Mouse (Mus musculus): ENCODE measurements around the gene Hist1h2bb.
A peak's percentile ranks its signal among the peaks of the same experiment; 100 is the strongest.

The Hist1h2bb gene

GRCm38 (mm10) chr13:23728472-23729191 is 17.9 kb upstream of the Hist1h2bb start:
- no peak for DNase-seq

DNA sequence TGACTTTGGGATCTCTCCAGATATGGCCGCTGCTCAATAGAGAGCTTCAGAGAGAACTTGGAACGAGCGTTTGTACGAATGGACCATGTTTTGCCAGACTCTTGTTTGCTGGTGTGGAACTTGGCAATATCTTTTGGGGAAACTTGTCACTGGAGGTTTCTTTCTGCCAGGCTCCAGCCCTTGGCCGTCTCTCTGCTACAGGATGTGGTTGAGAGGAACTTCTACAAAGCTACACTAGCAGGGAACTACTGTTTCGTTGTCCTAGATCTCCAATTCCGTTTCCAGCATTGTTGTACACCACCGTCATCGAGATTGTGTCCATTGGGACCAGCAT is 17.4 kb upstream of the Hist1h2bb start:
- no peak for DNase-seq

DNA sequence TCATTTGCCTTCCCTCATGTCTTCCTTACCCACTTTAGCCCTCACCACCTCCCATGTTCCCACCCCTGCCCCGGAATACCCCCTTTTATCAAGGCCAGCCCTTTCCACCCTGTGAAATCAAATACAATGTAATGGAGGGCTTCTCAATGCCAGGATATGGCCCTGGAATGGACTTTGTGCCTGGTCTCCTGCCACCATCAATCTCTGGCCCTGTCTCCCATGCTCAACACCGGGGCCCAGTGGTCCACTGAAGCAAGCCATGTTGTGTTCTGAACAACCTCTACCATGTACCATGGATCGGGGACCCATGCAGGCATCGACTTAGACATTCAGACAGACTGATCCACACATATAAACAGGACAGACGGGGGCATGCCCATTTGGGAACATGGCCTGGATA is 16.8 kb upstream of the Hist1h2bb start:
- DNase-seq: no peak

DNA sequence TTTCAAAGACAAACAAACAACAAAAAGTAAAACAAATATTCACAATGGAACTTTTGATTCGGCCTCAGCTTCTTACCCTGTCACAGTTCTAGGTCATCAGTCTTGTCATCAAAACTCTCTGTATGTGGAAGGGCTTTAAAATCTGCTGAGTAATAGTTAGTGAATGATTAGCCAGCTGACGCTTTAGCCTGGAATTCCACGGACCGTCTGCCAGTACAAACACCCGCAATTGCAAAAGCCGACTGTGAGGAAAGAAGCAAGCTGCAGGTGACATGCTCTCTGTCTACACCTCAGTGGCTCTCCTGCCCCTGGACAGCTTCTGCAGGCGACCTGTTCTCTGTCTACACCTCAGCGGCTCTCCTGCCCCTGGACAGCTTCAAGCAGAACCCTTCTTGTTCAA is 16.1 kb upstream of the Hist1h2bb start:
- DNase-seq: peak; percentile 73 to 90

DNA sequence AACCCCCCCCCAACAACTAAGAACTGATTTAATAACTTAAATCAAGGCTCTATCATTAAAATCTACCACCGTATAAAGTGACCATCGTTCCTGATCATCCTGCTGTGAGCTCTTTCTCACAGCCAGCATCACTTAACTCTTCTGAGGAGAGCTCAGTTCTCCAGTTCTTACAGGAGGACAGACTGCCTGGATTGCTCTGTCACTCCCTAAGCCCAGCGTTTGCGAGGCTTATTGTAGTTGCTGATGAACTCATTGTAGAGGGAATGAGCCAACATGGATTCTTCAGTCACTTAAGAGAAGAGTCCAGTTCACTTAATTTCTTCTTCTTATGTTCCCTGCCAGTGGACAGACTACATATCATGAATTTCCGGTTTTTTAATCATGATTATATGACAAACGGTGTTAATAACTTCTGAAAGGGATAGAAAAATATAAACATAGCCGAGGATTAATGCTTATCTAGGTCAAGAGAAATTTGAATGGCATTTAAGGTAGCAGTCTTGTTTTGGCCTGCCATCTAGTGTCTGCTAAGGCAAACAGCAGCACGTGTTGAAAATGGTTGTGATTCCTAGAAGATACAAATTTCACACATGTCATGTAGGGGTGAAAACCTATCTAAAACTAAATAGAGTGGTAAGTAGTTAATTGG is 14.3 kb upstream of the Hist1h2bb start:
- DNase-seq: peak in 1 of 2 experiments; percentile 41

DNA sequence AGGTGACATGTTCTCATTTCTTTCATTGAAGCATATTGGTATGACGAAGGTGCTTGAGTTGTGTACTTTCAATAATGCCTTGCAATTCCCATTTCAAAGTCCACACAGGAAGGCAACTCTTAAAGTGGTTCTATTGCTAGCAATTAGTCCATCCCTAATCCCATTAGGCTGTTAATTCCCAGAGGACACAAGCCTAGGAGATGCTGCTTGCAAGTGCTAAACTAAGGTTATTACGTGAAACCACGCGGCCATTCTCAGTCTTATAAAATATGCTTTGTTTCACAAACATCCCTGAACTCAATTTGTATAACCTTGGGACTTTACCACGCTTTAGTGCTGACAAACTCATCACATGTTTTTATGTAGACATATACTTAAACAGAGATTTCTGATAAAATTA is 9.4 kb upstream of the Hist1h2bb start:
- DNase-seq: no peak

DNA sequence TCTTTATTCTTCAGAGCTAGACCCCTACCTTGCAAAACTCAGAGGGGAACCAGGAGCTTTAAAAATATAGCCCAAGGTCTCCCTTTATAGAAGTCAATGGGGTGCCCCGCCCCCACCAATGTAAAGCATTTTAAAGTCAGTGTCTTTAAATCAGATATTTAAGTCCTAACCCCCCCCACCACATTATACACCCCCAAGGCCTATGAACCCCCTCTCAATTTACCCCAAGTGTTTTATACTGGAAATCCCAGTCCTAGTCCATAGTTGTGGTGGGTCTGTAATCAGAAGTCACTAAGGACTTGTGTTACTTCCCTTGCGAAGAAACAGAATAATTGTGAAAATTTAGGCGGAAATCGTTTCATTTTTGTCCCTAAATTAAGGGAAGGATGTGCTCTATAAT is 8.5 kb upstream of the Hist1h2bb start:
- DNase-seq: no peak

- peak; percentile 89 to 92 for DNase-seq
Observed at GRCm38 (mm10) chr13:23738677-23739068, 7.9 kb upstream of the Hist1h2bb start, which contains the start of gene Hist1h1c. Gene Hist1h1c (plus strand): TSS chr13:23738808.

DNA sequence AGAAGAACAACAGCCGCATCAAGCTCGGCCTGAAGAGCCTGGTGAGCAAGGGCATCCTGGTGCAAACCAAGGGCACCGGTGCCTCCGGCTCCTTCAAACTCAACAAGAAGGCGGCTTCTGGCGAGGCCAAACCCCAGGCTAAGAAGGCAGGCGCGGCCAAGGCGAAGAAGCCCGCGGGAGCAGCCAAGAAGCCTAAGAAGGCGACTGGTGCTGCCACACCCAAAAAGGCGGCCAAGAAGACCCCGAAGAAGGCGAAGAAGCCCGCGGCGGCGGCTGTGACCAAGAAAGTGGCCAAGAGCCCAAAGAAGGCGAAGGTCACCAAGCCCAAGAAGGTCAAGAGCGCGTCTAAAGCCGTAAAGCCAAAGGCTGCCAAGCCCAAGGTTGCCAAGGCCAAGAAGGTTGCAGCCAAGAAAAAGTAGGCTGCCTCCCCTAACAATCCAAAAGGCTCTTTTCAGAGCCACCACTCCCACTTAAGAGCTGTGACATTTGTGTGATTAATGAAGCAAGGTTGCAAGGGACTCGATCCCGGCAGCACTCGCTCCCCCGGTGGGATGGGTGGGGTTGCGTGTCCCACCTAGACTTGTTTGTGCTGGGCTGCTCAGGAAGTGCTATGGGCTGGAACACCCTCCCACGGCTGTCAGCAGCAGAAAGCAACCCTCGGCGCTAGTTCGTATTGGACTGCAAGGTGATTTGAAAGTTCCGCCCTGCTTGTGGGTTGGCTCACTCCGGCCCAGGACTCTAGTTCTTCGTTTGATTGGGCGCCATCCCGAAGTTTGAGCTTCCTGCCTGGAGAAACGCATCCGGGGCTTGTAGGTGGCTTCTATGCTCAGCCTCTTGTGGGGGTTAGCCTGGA is 7.2 kb upstream of the Hist1h2bb start:
- peak; percentile 97 to 98 for DNase-seq

DNA sequence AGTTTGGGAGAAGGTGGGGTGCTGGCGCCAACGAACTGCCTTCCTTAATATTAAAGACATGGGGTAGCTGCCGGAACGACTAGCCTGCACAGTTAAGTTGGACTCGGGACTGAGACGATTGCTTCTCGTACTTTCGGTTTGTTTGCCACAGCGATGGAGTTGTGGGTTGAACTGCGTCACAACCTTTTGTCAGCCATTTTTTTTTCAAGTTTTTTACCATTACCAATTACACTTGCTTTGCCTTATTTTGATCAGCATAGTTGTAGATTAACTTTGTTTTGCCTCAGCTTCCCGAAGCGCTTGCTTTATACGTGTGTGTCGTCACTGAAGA is 6.6 kb upstream of the Hist1h2bb start:
- no peak for DNase-seq

GRCm38 (mm10) chr13:23740256-23740840 is 6.2 kb upstream of the Hist1h2bb start:
- DNase-seq: no peak

GRCm38 (mm10) chr13:23740910-23741309 is 5.6 kb upstream of the Hist1h2bb start:
- no peak for DNase-seq

DNA sequence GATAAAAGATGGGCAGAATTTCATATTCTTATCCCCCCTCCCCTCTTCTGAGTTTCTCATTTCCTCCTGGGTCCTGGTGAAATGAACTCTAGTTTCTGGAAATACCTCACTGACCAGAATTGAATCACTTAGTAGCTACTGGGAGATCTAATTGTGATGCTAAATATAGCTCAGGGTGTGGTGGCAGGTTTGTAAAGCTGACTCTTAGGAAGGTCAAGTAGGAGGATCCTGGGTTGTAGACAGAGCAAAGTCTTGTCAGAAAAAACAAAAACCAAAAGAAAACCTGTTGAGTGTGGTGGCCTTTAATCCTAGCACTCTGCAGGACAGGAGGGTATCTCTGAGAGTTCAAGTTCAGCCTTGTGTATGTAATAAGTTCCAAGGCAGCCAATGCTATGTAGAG is 4.5 kb upstream of the Hist1h2bb start:
- DNase-seq: no peak

DNA sequence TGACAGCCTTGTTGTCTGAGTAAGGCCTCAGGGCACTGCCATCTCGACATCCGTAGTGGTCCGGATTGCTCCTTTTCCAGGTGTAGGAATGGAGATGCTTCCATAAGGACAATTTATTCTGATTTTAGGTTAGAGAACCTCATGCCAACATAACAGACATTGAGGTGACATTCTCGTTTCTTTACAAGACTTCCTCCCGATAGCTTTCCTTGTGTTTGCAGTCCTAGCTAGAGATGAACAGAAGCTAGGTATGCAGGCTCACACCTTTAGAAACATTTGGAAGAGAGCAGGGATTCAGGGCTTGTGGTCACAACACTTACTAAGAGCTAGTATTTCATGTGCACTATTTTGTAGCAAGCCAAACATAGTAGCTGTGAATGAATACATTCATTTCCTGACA is 3.3 kb upstream of the Hist1h2bb start:
- no peak for DNase-seq

DNA sequence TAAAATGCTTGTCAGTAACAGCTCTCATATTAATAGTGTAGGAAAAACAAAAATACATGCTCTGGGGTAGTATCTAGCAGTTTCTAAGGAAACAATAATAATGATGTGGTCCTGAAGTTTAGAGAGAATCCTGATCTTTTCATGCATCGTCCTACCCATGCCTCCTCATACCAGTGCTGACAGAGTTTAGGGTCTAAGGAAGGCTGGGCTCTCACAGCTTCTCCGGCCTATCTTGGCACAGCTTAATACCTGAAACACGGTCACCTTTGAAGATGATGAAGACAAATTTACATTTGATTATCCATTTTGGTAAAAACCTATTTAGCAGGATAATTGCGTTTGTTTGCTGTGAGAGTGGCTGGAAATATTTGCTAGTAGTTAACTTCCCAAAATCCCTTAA is 2.6 kb upstream of the Hist1h2bb start:
- no peak for DNase-seq

DNA sequence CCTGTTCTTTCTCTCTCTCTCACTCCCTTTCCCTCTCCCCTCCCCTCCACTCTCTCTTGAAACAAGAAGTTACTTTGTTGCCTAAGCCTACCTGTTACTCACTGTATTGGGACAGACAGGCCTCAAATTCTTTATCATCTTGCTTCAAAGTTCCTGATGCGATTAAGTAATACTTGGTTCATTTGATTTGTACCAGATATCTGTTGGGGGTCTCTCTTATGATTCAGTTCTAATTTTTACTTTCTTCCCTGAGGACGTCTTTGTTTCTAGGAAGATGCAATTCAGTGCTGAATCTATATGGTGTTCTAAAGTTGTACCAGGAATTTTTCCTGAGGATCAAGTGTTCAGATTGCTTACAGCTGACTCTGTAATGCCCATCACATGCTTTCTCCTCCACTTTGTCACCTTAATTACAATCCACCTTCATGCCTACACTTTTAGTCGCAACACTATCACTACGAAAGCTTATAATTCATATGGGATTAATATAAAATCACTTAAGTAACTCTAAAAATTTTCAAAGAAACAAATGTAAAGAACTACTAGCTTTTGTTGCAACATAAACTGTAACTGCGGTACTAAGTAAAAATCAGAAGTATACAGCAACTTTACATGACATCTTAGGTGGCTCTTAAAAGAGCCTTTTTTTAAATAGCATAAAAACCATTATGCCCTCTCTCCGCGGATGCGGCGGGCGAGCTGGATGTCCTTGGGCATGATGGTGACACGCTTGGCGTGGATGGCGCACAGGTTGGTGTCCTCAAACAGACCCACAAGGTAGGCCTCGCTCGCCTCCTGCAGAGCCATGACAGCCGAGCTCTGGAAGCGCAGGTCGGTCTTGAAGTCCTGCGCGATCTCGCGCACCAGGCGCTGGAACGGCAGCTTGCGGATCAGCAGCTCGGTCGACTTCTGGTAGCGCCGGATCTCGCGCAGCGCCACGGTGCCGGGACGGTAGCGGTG is 1.8 kb upstream of the Hist1h2bb start:
- DNase-seq: no peak

- DNase-seq: peak; percentile 66 to 86
Observed at GRCm38 (mm10) chr13:23745381-23746161, 963 bp upstream of the Hist1h2bb start, which contains the start of gene Hist1h3c. Gene Hist1h3c (minus strand): TSS chr13:23745602.

GRCm38 (mm10) chr13:23747081-23747891 is 752 bp downstream of the Hist1h2bb start:
- DNase-seq: no peak

DNA sequence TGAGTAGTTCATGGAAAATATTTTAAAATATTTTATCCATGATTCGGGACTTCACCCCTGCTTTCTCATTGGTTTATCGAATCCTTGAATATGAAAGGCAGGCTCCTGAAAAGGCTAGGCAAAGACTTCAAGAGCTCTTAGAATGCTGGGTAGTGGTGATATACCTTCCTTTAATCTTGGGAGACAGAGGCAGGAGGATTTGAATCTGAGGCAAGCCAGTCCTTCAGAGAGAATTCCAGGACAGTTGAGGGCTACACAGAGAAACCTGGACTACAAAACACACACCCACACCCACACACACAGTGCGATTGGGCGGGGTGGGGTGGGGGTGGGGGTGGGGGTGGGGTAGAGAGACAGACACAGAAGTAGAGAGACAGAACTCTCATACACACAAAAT is 1.4 kb downstream of the Hist1h2bb start:
- DNase-seq: no peak

- no peak for DNase-seq
Observed at GRCm38 (mm10) chr13:23749563-23750121, 3.1 kb downstream of the Hist1h2bb start.

Data from kidney, adult 8-10 months (tissue).